Mouse (Mus musculus) hindbrain, embryonic 14.5 days (tissue): Measurements from ENCODE around the gene Krtap4-9. TPM values are rescaled to one million over a fixed set of nuclear protein-coding genes. Genes with fewer than 3 reads are reported as not detected.
"Not testable (repeated sequence)": the region's sequence is repeated elsewhere in the genome, so short reads cannot be mapped to it uniquely, and the experiment has no call there.

ENCODE experiments used
- ATAC-seq: fragments of 200-750 bp; cut with Nextera tagmentation; 2 replicates; pipeline ENCODE4 v1.8.0; 2017; ENCODE audit warnings: moderate number of reproducible peaks, mild to moderate bottlenecking, moderate TSS enrichment, moderate library complexity; ENCODE audit not compliant: low FRiP score
- DNase-seq: peaks from one replicate; pipeline ENCODE4 v3.0.0-alpha.2; 2015; ENCODE audit warnings: low spot score
- H3K27ac ChIP-seq: fragments of 300-500 bp; sonication (generic); 2 replicates; pipeline ENCODE4 v1.5.1; 2014; ENCODE audit warnings: mild to moderate bottlenecking, moderate library complexity
- H3K27me3 ChIP-seq: fragments of 300-500 bp; sonication (generic); 2 replicates; pipeline ENCODE4 v1.6.1; 2014; ENCODE audit warnings: mild to moderate bottlenecking, low read length, mixed read lengths; ENCODE audit not compliant: control insufficient read depth, insufficient read depth
- H3K36me3 ChIP-seq: fragments of 300-500 bp; sonication (generic); replicated peaks from 2 replicates; pipeline ENCODE4 v1.6.1; 2014; ENCODE audit not compliant: control insufficient read depth, insufficient read depth
- H3K4me1 ChIP-seq: fragments of 300-500 bp; sonication (generic); replicated peaks from 2 replicates; pipeline ENCODE4 v1.6.1; 2014; ENCODE audit warnings: antibody characterized with exemption, low read length, mixed read lengths; ENCODE audit not compliant: control insufficient read depth, insufficient read depth
- H3K4me2 ChIP-seq: fragments of 300-500 bp; sonication (generic); replicated peaks from 2 replicates; pipeline ENCODE4 v1.6.1; 2014; ENCODE audit warnings: mild to moderate bottlenecking, moderate library complexity
- H3K4me3 ChIP-seq: fragments of 300-500 bp; sonication (generic); replicated peaks from 2 replicates; pipeline ENCODE4 v1.5.1; 2014; ENCODE audit warnings: mild to moderate bottlenecking, low read length
- H3K9ac ChIP-seq: fragments of 300-500 bp; sonication (generic); 2 replicates; pipeline ENCODE4 v1.6.1; 2014
- H3K9me3 ChIP-seq: fragments of 300-500 bp; sonication (generic); 2 replicates; pipeline ENCODE4 v1.6.1; 2016; ENCODE audit warnings: low read length; ENCODE audit not compliant: control insufficient read depth
- WGBS: fragments of 180-500 bp; shearing (Covaris S2); extraction: QIAGEN DNeasy Blood & Tissue Kit; methylation state at CpG from one replicate; pipeline ENCODE4 v1.1.7; 2014; 5-methylcytosine and 5-hydroxymethylcytosine counted together
- polyA plus RNA-seq: library from polyadenylated mRNA; unstranded; fragments of >200 nt; fragmentation: Nextera tagmentation; extraction: Ambion mirVana; gene quantifications from 2 replicates; pipeline ENCODE4 v1.2.1, GENCODE M21; 2014

The Krtap4-9 gene
- not detected in 2 replicates for polyA plus RNA-seq

DNA sequence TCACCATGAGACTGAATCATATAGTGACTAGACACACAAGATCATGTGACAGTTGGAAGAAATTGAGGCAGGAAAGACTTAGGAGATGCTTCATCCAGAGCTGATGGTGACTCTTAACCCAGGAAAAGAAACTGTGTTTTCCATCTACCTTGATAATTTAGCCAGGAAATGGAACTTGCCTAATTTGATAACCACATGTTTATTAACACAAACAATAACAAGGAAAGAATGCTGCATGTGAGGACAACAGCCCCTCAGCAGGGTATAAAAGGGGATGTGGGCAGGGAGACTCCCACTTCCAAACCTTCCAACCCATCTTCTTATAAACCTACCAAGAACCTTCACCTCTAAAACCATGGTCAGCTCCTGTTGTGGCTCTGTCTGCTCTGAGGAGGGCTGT lies at the start of gene Krtap4-9:
Krtap4-9 (plus strand) TSS at position 301 of the 400 bp plus-strand sequence.
- not testable (repeated sequence) for H3K4me1 ChIP-seq, ATAC-seq, H3K27ac ChIP-seq, DNase-seq, H3K9ac ChIP-seq, H3K4me2 ChIP-seq, H3K9me3 ChIP-seq, H3K36me3 ChIP-seq, H3K4me3 ChIP-seq, H3K27me3 ChIP-seq

DNA sequence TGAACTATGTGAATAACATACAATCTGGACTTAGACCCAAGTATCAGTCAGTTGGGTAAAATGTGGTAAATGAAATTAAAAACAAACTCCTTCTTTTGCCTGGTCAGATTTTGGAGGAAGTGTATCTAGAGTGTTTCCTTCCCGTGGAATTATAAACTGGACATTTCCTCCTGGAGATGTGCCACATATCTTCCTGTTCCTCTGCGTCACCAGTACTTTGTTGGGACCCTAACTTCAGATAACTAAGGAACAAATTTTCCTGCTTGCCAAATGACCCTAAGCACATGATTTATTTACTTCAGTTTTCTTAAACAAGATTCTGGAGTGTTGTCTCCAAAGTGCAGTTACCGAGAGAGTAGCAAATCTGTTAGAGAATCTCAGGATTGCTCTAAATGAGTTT lies 41.0 kb upstream of the Krtap4-9 start:
- H3K27ac ChIP-seq: no peak overlapping the region
- no peaks in the 10 kb centered on the region for H3K36me3 ChIP-seq
- H3K4me3 ChIP-seq: no peak overlapping the region
- 94% methylated on average over 3 of the region's 3 CpGs for WGBS
- DNase-seq (no peak), ATAC-seq (no peak)
- H3K4me2 ChIP-seq: no peak overlapping the region
- H3K9me3 ChIP-seq: no peaks in the 10 kb centered on the region
- no peak overlapping the region for H3K9ac ChIP-seq
- no peaks in the 10 kb centered on the region for H3K27me3 ChIP-seq
- H3K4me1 ChIP-seq: no peaks in the 10 kb centered on the region

DNA sequence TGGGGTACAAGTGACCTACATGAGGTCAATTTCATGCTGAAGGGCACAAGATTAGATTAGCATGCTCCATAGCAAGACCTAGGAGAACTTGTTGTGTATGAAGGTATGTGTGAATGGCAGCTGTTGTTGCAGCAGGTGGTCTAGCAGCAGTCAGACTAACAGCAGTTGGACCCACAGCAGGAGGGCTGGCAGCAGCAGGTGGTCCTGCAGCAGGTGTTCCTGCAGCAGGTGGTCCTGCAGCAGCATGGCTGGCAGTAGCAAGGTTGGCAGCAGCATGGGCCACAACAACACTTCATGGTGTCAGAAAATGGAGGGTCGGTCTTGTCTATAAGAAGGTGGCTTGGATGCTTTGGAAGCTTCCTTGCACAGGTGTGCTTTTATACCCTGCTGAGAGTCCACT lies 26.1 kb upstream of the Krtap4-9 start:
- no peak overlapping the region for H3K27ac ChIP-seq
- no peaks in the 10 kb centered on the region for H3K9me3 ChIP-seq
- H3K4me2 ChIP-seq: no peak overlapping the region
- no peak overlapping the region for H3K9ac ChIP-seq
- no peaks in the 10 kb centered on the region for H3K27me3 ChIP-seq
- DNase-seq: no peak
- ATAC-seq: no peak
- no peaks in the 10 kb centered on the region for H3K36me3 ChIP-seq
- no peaks in the 10 kb centered on the region for H3K4me1 ChIP-seq
- H3K4me3 ChIP-seq: no peak overlapping the region
- 92% methylated on average over 1 of the region's 1 CpGs for WGBS

DNA sequence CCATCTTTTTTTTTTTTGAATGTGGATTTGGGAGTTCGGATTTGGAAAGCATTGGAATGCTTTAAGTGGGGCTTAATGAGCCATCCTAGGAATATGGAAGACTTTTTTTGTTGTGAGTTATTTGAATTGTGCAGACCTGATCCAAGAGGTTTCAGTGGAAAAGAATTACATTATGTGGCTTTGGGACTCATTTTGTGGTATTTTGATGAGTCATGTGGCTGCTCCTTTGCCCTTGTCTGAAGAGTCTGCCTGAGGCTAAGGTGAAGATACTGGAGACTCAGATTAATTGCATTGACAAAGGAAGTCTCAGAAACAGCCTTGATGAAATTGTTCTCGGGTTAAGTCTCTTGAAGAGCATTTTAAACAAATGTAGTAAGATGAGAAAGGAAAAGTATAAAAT lies 16.6 kb upstream of the Krtap4-9 start:
- Histone ChIP-seq H3K9me3 (no peaks in the 10 kb centered on the region), H3K4me1 (no peaks in the 10 kb centered on the region), H3K9ac (no peak overlapping the region), H3K27ac (no peak overlapping the region), H3K4me3 (no peak overlapping the region), H3K27me3 (no peaks in the 10 kb centered on the region), H3K36me3 (no peaks in the 10 kb centered on the region), H3K4me2 (no peak overlapping the region)
- WGBS: 81% methylated on average over 2 of the region's 2 CpGs
- DNase-seq: no peak
- ATAC-seq: no peak

DNA sequence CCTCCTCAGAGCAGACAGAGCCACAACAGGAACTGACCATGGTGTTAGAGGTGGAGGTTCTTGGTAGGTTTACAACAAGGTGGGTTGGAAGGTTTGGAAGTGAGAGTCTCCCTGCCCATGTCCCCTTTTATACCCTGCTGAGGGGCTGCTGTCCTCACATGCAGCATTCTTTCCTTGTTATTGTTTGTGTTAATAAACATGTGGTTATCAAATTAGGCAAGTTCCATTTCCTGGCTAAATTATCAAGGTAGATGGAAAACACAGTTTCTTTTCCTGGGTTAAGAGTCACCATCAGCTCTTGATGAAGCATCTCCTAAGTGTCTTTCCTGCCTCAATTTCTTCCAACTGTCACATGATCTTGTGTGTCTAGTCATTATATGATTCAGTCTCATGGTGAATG lies 12.2 kb upstream of the Krtap4-9 start, which contains the start of gene Gm11595:
Gm11595 (minus strand) TSS at position 101 of the 400 bp plus-strand sequence.
- H3K4me3 ChIP-seq, H3K36me3 ChIP-seq: not testable (repeated sequence)

DNA sequence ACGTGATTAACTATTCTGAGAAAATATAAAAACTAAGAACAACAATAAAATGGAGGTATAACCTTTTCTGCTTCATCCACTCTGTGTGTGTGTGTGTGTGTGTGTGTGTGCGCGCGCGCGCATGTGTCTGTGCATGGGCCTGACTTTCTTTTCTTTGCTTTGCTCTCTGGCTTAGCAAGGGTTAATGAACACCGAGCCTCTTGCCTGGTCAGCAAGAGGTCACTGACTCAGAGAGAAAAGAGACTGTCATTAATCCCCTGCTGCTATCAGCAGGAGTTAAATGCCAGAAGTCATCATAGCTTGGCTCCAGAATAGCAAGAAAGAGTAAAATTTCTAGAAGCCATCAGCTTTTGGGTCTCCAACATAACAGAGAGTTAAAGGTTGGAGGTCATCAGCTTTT lies 6.6 kb upstream of the Krtap4-9 start:
- WGBS: 55% methylated on average over 7 of the region's 7 CpGs
- Histone ChIP-seq H3K4me1 (no peaks in the 10 kb centered on the region), H3K27me3 (no peaks in the 10 kb centered on the region), H3K36me3 (no peaks in the 10 kb centered on the region), H3K4me2 (no peak overlapping the region), H3K9me3 (no peaks in the 10 kb centered on the region), H3K9ac (no peak overlapping the region), H3K27ac (no peak overlapping the region), H3K4me3 (no peak overlapping the region)
- DNase-seq: no peak
- no peak for ATAC-seq

More for the DNA sequence above, 12.2 kb upstream of the Krtap4-9 start, which contains the start of gene Gm11595:
- H3K4me2 ChIP-seq, H3K27me3 ChIP-seq, H3K9me3 ChIP-seq, ATAC-seq, H3K27ac ChIP-seq, H3K9ac ChIP-seq, H3K4me1 ChIP-seq, DNase-seq: not testable (repeated sequence)

DNA sequence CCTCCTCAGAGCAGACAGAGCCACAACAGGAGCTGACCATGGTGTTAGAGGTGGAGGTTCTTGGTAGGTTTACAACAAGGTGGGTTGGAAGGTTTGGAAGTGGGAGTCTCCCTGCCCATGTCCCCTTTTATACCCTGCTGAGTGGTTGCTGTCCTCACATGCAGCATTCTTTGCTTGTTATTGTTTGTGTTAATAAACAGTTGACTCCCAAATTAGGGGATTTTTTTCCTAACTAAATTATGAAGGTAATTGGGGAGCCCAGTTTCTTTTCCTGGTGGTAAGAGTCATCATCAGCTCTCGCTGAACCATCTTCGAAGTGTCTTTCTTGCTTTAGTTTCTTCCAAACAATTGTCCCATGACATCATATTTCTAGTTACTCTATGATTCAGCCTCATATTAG lies 4.4 kb upstream of the Krtap4-9 start, which contains the start of gene Krtap4-8:
Krtap4-8 (minus strand) TSS at position 101 of the 400 bp plus-strand sequence.
- Histone ChIP-seq H3K4me1 (no peaks in the 10 kb centered on the region), H3K36me3 (no peaks in the 10 kb centered on the region), H3K27ac (no peak within 1 kb of the TSS), H3K4me3 (no peak within 1 kb of the TSS), H3K27me3 (no peaks in the 10 kb centered on the region), H3K9ac (no peak within 1 kb of the TSS), H3K4me2 (no peak within 1 kb of the TSS), H3K9me3 (no peaks in the 10 kb centered on the region)
- ATAC-seq (no peak), DNase-seq (no peak)
- 91% methylated on average over 2 of the region's 2 CpGs for WGBS

DNA sequence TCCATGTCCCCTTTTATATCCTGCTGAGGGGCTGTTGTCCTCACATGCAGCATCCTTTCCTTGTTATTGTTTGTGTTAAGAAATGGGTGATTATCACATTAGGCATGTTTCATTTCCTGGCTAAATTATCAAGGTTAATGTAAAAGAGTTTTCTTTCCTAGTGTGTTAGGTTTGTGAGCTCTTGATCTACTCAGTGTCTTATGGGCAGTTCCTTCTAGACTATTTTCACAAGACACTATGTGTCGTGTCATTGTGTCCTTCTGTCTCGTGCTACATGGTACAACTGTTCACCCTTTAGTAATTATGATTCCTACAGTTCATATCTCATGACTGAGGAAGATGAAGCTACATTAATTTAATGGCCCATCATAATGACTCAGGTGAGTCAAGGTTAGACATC lies 8.4 kb downstream of the Krtap4-9 start, which contains the start of gene Gm11596:
Gm11596 (minus strand) TSS at position 101 of the 400 bp plus-strand sequence.
- Histone ChIP-seq H3K27ac (no peak within 1 kb of the TSS), H3K36me3 (no peaks in the 10 kb centered on the region), H3K4me3 (no peak within 1 kb of the TSS), H3K4me1 (no peaks in the 10 kb centered on the region), H3K9me3 (no peaks in the 10 kb centered on the region), H3K27me3 (no peaks in the 10 kb centered on the region), H3K4me2 (no peak within 1 kb of the TSS), H3K9ac (no peak within 1 kb of the TSS)
- WGBS: 94% methylated on average over 2 of the region's 2 CpGs
- DNase-seq: no peak
- no peak for ATAC-seq

DNA sequence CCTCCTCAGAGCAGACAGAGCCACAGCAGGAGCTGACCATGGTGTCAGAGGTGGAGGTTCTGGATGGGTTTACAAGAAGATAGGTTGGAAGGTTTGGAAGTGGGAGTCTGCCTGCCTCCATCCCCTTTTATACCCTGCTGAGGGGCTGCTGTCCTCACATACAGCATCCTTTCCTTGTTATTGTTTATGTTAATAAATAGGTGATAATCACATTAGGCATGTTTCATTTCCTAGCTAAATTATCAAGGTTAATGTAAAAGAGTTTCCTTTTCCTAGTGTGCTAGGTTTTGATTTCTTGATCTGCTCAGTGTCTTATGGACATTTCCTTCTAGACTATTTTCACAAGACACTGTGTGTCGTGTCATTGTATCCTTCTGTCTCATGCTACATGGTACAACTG lies 13.8 kb downstream of the Krtap4-9 start, which contains the start of gene Gm11569:
Gm11569 (minus strand) TSS at position 101 of the 400 bp plus-strand sequence.
- not testable (repeated sequence) for H3K9me3 ChIP-seq, H3K4me1 ChIP-seq, H3K27ac ChIP-seq, H3K4me3 ChIP-seq, H3K9ac ChIP-seq, H3K4me2 ChIP-seq, ATAC-seq, H3K27me3 ChIP-seq, DNase-seq, H3K36me3 ChIP-seq
- no CpG with 5 or more reads among the region's 1 CpGs for WGBS

DNA sequence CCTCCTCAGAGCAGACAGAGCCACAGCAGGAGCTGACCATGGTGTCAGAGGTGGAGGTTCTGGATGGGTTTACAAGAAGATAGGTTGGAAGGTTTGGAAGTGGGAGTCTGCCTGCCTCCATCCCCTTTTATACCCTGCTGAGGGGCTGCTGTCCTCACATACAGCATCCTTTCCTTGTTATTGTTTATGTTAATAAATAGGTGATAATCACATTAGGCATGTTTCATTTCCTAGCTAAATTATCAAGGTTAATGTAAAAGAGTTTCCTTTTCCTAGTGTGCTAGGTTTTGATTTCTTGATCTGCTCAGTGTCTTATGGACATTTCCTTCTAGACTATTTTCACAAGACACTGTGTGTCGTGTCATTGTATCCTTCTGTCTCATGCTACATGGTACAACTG lies 19.3 kb downstream of the Krtap4-9 start, which contains the start of gene Gm11554:
Gm11554 (minus strand) TSS at position 101 of the 400 bp plus-strand sequence.
- not testable (repeated sequence) for DNase-seq, H3K4me1 ChIP-seq, ATAC-seq, H3K9ac ChIP-seq, H3K9me3 ChIP-seq, H3K27me3 ChIP-seq, H3K4me3 ChIP-seq, H3K36me3 ChIP-seq, H3K27ac ChIP-seq, H3K4me2 ChIP-seq
- WGBS: no CpG with 5 or more reads among the region's 1 CpGs
